Mouse (Mus musculus): ENCODE data around the gene Nmrk1.

- TF ChIP-seq GATA1 (IDR thresholded peaks at IDR 0.05; ENCODE audit: borderline replicate concordance, low read length) (no peak), FLI1 (IDR thresholded peaks at IDR 0.05; ENCODE audit: low read length) (no peak)
Measured at GRCm38 (mm10) chr19:18582887-18583286, 48.9 kb upstream of the Nmrk1 start.
